Mouse (Mus musculus) ES-E14 (cell line): ENCODE data around the gene Ttf2. TPM values are rescaled to one million over a fixed set of nuclear protein-coding genes. Genes with fewer than 3 reads are reported as not detected.

ENCODE experiments used
- DNase-seq: peaks from one replicate; pipeline ENCODE4 v3.0.0-alpha.2; 2013; ENCODE audit warnings: low read depth, low spot score
- H3K27ac ChIP-seq: 2 replicates; pipeline ENCODE4 v1.5.1; 2012; ENCODE audit warnings: low read depth, mild to moderate bottlenecking, low read length, moderate library complexity, mixed read lengths; ENCODE audit not compliant: poor library complexity, insufficient read depth, severe bottlenecking
- H3K36me3 ChIP-seq: 2 replicates; pipeline ENCODE4 v1.6.1; 2012; ENCODE audit warnings: mild to moderate bottlenecking, low read length, moderate library complexity, mixed read lengths; ENCODE audit not compliant: control insufficient read depth, poor library complexity, insufficient read depth, severe bottlenecking
- H3K4me1 ChIP-seq, 2 experiments: fragments of 150-350 bp in 1 of 2; sonication (generic) in 1 of 2; 2 replicates each; pipeline ENCODE4 v1.6.1; 2012; ENCODE audit warnings: low read length in 2 of 2, mild to moderate bottlenecking in 1 of 2, mixed read lengths in 1 of 2; ENCODE audit not compliant: control insufficient read depth in 2 of 2, insufficient read depth in 2 of 2, poor library complexity in 1 of 2
- H3K4me3 ChIP-seq, 2 experiments: fragments of 150-350 bp in 1 of 2; sonication (generic) in 1 of 2; 2 replicates each; pipeline ENCODE4 v1.5.1; 2012; ENCODE audit warnings: low read length in 2 of 2, low read depth in 1 of 2, mild to moderate bottlenecking in 1 of 2, mixed read lengths in 1 of 2; ENCODE audit not compliant: insufficient read depth in 1 of 2, poor library complexity in 1 of 2, severe bottlenecking in 1 of 2
- H3K9ac ChIP-seq: 2 replicates; pipeline ENCODE4 v1.6.1; 2012; ENCODE audit warnings: low read depth, mild to moderate bottlenecking, low read length, mixed read lengths; ENCODE audit not compliant: poor library complexity, insufficient read depth, severe bottlenecking
- H3K9me3 ChIP-seq: fragments of 150-350 bp; sonication (generic); 2 replicates; pipeline ENCODE4 v1.6.1; 2012; ENCODE audit warnings: low read depth, mild to moderate bottlenecking, low read length; ENCODE audit not compliant: control insufficient read depth, insufficient read depth
- CHD2 ChIP-seq: IDR thresholded peaks from 2 replicates; pipeline ENCODE4 v1.6.1; 2014; ENCODE audit warnings: mild to moderate bottlenecking, low read depth, low read length, inconsistent platforms
- HCFC1 ChIP-seq: IDR thresholded peaks from 2 replicates; pipeline ENCODE4 v1.6.1; 2012; ENCODE audit warnings: low read length, inconsistent platforms, borderline replicate concordance; ENCODE audit not compliant: insufficient read depth
- MAFK ChIP-seq: IDR thresholded peaks from 2 replicates; pipeline ENCODE4 v1.6.1; 2014; ENCODE audit warnings: mild to moderate bottlenecking, low read depth, low read length, inconsistent platforms; ENCODE audit not compliant: insufficient read depth
- ZC3H11A ChIP-seq: IDR thresholded peaks from 2 replicates; pipeline ENCODE4 v1.6.1; 2012; ENCODE audit warnings: low read depth, mild to moderate bottlenecking, inconsistent platforms, low read length, borderline replicate concordance
- ZNF384 ChIP-seq: IDR thresholded peaks from 2 replicates; pipeline ENCODE4 v1.6.1; 2012; ENCODE audit warnings: low read depth, low read length, inconsistent platforms
- in situ Hi-C, 2 experiments: fragments of 600-800 bp; cut with MboI; formaldehyde crosslinking; loops; one replicate each; pipeline ENCODE4 v1.15.1; 2025; ENCODE audit warnings: low sequenced_read_pairs in 2 of 2, inconsistent platforms in 1 of 2; ENCODE audit not compliant: unreplicated experiment in 2 of 2
- total RNA-seq: library from RNA; depleted of rRNA; stranded (reverse); fragments of 300-350 nt; gene quantifications from 2 replicates; pipeline ENCODE4 v1.2.3, GENCODE M21; 2012

The Ttf2 gene
- total RNA-seq, 1 experiment = 39.0 TPM

DNA sequence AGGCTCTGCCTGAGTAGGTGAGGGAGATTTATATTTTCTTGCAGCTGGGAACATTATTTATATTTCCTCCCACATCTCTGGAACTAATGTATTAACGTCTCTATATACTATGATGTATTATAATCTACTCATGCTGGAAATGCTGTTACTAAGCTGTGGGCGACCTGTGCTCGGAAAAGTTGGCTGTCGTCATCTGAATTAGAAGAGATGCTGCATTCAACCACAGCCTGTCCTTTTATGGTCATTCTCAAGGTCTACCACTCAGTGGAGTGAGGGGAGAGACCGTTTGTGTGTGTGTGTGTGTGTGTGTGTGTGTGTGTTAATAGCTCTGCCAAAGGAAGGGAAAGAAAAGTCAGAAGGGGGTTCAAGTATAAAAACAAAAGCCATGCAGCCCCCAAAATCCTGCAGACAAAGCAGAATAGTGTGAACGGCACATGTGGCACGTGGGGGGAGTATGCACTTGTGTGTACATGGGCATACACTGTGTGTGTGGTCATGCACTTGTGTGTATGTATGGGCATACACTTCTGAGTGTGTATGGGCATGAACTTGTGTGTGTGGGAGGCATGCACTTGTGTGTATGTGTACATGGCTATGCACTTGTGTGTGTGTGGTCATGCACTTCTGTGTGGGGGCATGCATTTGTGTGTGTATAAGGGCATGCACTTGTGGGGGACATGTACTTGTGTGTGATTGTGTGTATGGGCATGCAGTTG, 57.8 kb downstream of the Ttf2 start:
- DNase-seq = no peak
- no peak overlapping the region for H3K27ac ChIP-seq
- H3K36me3 ChIP-seq = no peaks in the 10 kb centered on the region
- TF ChIP-seq ZNF384 = no peak
- TF ChIP-seq ZC3H11A = no peak
- TF ChIP-seq MAFK = no peak
- H3K9ac ChIP-seq = no peak overlapping the region
- H3K4me3 ChIP-seq = no peak overlapping the region
- no peaks in the 10 kb centered on the region for H3K4me1 ChIP-seq
- in situ Hi-C loops = no loop called here
- no peaks in the 10 kb centered on the region for H3K9me3 ChIP-seq

DNA sequence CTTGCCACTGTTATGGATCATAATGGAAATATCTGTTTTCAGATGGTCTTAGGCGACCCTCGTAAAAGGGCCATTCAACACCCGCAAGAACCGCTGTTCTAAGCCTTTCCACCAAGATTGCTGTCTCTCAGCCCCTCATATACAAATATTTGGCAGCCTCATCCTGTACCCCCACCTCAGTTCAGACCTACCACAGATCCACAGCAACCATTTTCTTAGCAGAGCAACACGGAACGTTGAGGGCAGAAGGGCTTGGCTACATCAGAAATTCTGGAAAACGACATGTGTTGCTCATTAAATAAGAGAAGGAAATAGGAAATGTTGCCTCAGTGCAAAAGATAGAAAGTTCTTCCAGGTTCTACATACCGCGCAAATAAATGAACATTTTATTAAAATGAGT, 58.4 kb downstream of the Ttf2 start:
- Histone ChIP-seq H3K4me1 (no peaks in the 10 kb centered on the region), H3K36me3 (no peaks in the 10 kb centered on the region), H3K4me3 (no peak overlapping the region), H3K9me3 (no peaks in the 10 kb centered on the region), H3K9ac (no peak overlapping the region), H3K27ac (no peak overlapping the region)
- in situ Hi-C loops = no loop called here
- no peak for TF ChIP-seq ZNF384
- TF ChIP-seq ZC3H11A = no peak
- TF ChIP-seq HCFC1 = no peak
- no peak for TF ChIP-seq CHD2
- no peak for TF ChIP-seq MAFK
- no peak for DNase-seq

DNA sequence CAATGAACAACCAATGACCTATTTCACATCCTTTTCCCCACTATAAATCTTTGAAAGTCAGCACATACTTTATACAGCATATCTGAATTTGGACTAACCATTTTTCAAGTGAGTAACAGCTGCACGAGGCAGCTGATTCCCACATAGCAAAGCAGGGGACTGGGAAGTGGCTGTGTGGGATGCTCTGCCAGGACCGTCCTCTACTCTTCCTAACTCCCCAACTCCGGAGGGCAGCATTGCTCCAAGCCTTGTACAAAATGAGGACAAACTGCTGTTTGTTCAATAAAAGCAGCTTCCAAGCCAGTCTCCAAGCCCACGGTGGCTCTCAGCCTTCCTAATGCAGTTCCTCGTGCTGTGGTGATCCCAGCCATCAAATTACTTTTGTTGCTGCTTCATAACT, 58.8 kb downstream of the Ttf2 start:
- Histone ChIP-seq H3K27ac (no peak overlapping the region), H3K4me3 (no peak overlapping the region), H3K36me3 (no peaks in the 10 kb centered on the region), H3K9me3 (no peaks in the 10 kb centered on the region), H3K4me1 (no peaks in the 10 kb centered on the region), H3K9ac (no peak overlapping the region)
- DNase-seq = no peak
- in situ Hi-C loops = no loop called here
- no peak for TF ChIP-seq ZC3H11A
- no peak for TF ChIP-seq MAFK
- TF ChIP-seq HCFC1 = no peak
- no peak for TF ChIP-seq CHD2
- no peak for TF ChIP-seq ZNF384

DNA sequence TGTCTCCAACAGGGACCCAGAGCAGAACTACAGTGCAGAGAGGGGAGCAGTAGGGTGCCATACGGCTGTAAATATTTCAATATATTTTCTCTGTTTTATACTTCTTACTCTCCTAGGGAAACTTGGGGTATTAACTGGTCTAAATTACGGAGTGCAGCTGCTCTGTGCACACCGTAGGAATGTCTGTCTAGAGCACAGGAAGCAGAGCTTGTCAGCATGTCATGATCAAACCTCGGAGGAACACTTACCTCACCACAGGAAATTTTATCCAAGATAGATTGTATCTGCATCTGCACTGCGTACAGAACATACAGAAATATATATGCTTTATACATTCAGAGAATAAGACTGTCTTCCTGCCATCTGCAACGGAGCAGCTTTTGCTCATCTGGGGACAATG, 60.9 kb downstream of the Ttf2 start:
- no peak for DNase-seq
- no peaks in the 10 kb centered on the region for H3K36me3 ChIP-seq
- H3K4me3 ChIP-seq = no peak overlapping the region
- no peak overlapping the region for H3K27ac ChIP-seq
- in situ Hi-C loops = no loop called here
- no peaks in the 10 kb centered on the region for H3K4me1 ChIP-seq
- TF ChIP-seq MAFK = no peak
- no peak for TF ChIP-seq HCFC1
- no peak for TF ChIP-seq CHD2
- TF ChIP-seq ZNF384 = no peak
- TF ChIP-seq ZC3H11A = no peak
- no peak overlapping the region for H3K9ac ChIP-seq
- no peaks in the 10 kb centered on the region for H3K9me3 ChIP-seq

DNA sequence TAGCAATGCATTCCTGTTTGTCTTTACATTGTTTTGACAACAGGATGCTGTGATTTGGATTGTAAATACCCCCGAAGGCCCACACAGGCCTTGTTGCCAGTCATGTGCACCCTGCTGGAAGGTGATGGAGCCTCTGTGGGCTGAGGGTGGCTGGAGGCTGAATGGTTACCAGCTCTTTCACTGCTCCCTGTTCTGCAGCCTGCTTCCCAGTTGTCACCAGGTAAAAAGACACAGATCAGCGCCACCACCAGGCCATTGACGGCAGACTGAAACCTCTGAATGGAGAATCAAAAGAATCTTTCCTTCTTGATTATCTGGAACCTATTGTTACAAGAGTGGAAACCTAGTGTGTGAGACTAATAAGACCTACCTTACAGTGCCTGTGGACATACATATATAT, 62.5 kb downstream of the Ttf2 start:
- DNase-seq = peak; percentile 25
- Histone ChIP-seq H3K36me3 (no peaks in the 10 kb centered on the region), H3K9ac (no peak overlapping the region), H3K9me3 (no peaks in the 10 kb centered on the region), H3K4me1 (no peaks in the 10 kb centered on the region), H3K27ac (no peak overlapping the region), H3K4me3 (no peak overlapping the region)
- TF ChIP-seq HCFC1 (no peak), MAFK (no peak), ZNF384 (no peak), ZC3H11A (no peak), CHD2 (no peak)
- in situ Hi-C loops = no loop called here
